Mouse (Mus musculus) layer of hippocampus, adult 18-20 months (tissue): ENCODE data around the gene Tmem178b. TPM values are rescaled to one million over a fixed set of nuclear protein-coding genes. Genes with fewer than 3 reads are reported as not detected.

Experiments used
- DNase-seq, 2 experiments: peaks; one replicate each; pipeline ENCODE4 v3.0.0; 2022; ENCODE audit warnings: low spot score in 2 of 2
- total RNA-seq, 2 experiments: library from RNA; stranded (reverse); gene quantifications; 2 replicates each; pipeline ENCODE4 v1.2.3; 2021

Tmem178b gene
- total RNA-seq, 2 experiments from 2014 or later = 161 to 168 TPM

DNA sequence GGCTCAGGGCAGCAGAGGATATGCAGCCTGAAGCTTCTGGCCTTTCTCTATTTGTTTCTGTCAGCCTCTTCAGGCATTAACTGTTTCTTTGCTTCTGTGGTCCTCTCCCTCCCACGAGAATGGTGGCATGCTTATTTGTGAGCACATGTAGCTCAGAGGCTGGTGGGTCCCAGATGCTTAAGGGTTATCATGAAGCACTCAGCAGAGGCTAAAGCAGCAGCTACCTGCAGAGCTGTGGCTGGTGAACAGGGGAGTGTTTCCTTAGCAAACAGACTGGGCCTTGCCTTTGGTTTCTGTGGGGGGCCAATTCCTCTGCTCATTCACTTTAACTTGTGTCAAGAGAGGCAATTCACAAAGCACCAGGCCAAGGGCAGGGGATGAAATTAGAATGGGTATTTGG lies 203.0 kb downstream of the Tmem178b start:
- DNase-seq = no peak

DNA sequence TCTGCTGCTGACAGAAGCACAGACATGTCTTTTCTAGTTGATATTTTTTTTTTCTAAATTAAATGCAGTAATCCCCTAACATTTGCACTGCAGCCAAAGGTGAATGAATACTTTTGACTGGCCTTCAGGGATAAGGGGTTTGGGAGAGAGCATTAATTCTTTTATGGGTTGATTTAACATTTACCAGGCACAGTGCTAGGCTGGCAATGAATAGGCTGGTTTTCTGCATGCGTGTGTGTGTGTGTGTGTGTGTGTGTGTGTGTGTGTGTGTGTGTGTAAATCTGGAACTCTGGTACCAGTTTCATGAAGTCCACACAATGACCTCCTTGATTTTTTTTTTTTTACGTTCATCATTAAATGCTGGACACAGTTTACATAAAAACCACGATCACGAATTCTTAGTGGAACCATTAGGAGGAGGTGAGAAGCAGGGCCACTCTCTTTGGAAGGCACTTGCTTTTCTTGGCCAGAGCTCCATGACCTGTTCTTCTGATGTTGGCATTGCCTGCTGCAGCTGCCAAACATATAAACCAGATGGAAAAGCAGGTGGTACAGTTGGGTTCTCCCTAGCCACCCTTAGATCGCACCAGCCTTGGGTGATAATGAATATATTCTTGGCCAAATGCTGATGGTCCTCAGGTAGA lies 203.7 kb downstream of the Tmem178b start:
- DNase-seq = no peak

GRCm38 (mm10) chr6:40078353-40078752 lies 205.3 kb downstream of the Tmem178b start:
- DNase-seq = no peak

- no peak for DNase-seq
Observed at GRCm38 (mm10) chr6:40083726-40084125, 210.7 kb downstream of the Tmem178b start.

DNA sequence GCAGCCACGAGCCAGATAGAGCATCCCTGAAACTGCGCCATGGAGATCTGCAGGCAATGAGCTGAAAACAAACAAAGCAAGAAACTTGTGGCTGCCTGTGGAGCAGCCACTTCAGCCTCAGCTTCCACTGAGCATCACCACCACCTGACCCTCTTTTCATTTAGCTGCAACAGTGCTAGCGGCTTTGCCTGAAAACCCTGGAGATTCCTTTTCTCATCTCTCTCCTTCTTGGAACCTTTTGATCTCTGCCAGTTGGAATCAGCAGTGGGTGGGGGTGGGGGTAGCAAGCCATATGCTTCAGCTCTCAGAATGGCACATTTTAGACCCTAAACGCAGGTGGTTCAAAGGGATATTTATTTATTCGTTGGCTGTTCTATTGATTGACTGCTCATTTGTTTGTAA lies 218.2 kb downstream of the Tmem178b start:
- DNase-seq = peak in 1 of 2 experiments; percentile 37

- peak in 1 of 2 experiments; percentile 51 for DNase-seq
Observed at GRCm38 (mm10) chr6:40098498-40098897, 225.4 kb downstream of the Tmem178b start.

GRCm38 (mm10) chr6:40101785-40102184 lies 228.7 kb downstream of the Tmem178b start:
- no peak for DNase-seq

GRCm38 (mm10) chr6:40102863-40103262 lies 229.8 kb downstream of the Tmem178b start:
- no peak for DNase-seq

GRCm38 (mm10) chr6:40110029-40110428 lies 237.0 kb downstream of the Tmem178b start:
- no peak for DNase-seq

DNA sequence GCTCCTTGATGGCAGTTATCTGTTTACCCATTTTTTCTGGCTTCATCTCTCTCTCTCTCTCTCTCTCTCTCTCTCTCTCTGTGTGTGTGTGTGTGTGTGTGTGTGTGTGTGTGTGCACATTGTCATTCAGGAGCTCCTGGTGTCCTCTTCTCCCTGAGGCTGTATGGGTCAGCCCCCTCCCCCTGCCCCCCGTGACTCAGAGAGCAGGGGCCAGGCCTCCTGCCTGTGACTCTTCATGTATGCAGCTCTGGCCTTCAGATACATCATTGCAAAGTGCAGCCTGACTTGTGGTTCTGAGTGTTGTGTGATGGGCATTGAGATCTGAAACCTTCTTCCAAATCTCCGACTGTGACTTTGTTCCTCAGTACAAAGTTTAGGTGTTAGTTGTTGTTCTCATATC lies 237.7 kb downstream of the Tmem178b start:
- no peak for DNase-seq

GRCm38 (mm10) chr6:40112488-40112887 lies 239.4 kb downstream of the Tmem178b start:
- DNase-seq = peak; percentile 58 to 77

- no peak for DNase-seq
Observed at GRCm38 (mm10) chr6:40116225-40116624, 243.2 kb downstream of the Tmem178b start.

- no peak for DNase-seq
Observed at GRCm38 (mm10) chr6:40120176-40120575, 247.1 kb downstream of the Tmem178b start.

DNA sequence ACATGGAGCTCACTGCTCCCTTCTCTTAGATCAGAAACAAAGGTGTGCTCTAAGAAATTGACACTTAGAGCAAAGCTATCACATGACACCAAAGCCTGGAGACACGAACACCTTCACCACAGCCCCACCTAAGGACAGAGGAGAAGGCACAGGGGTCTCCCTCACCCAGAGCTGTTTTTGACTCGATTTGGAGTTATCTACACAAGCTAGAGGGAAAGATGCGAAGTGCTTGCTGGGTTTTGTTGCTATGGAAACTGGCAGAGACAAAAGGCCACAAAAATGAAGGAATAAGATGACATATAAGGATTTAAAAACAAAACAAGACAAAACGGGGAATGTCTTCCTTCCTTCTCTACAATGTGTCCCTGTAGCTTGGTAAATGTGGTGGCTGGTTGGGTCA lies 248.4 kb downstream of the Tmem178b start:
- no peak for DNase-seq

DNA sequence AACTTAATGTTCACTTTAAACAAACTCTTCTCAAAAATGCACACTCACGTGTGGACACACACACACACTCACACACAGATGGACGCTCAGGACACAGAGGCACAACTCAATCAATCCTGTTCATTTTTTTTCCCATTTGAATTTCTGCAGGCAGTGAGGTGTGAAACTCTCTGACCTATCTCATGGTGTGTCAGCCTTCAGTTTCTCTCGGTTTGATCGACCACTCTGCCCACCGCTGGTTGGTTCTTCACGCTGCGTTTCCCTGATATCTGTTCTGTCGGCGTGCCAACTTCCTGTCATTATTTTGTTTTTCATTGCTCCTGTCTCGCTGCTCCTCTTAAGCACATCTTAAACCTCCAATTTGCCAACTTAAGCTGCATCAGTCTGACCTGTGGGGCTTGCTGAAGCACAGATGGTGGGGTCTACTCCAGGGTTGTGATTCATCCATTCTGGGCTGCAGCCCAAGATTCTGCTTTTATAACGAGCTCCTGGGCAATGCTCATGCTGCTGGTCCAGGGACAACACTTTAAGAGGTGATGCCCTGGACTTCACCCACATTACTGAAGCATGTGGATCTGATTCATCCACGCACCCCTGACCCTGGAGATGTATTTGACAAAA lies 250.1 kb downstream of the Tmem178b start:
- peak in 1 of 2 experiments; percentile 39 for DNase-seq

GRCm38 (mm10) chr6:40123960-40124359 lies 250.9 kb downstream of the Tmem178b start:
- no peak for DNase-seq

DNA sequence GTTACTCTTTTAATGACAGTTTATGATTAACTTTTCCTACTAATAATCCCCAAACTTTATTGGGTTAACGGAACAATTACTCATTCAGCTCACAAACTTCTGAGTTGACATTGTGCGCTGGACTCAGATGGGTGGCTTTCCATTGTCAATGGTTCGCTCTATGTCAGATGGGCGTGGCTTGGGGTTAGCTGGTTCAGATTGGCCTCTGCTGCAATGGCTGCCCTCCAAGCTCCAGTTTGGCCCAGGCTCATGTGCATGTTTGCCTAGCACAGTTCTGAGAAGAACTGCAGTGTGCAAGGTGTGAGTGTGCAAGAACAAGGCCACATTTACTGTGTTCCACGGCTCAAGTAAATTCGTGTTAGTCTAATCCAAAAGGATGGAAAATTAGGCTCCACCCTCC lies 255.6 kb downstream of the Tmem178b start:
- DNase-seq = peak in 1 of 2 experiments; percentile 49

DNA sequence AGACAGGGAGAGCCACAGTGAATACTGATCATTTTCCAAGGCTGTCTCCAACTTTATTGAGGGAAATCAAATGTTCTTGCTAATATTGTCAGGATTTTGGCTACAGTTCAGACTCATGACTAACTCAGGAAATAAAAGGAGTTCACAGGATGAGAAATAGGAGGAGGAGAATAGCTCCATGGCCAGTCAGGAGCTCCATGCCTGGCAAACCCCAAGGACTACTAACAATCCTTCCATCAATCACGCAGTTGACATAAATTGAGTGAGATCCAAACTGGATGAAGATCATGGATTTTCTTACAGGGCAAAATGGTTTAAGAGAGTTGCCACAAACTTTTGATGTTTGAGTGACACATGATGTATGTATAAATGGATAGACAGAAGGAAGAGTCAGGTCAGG lies 258.9 kb downstream of the Tmem178b start:
- no peak for DNase-seq

DNA sequence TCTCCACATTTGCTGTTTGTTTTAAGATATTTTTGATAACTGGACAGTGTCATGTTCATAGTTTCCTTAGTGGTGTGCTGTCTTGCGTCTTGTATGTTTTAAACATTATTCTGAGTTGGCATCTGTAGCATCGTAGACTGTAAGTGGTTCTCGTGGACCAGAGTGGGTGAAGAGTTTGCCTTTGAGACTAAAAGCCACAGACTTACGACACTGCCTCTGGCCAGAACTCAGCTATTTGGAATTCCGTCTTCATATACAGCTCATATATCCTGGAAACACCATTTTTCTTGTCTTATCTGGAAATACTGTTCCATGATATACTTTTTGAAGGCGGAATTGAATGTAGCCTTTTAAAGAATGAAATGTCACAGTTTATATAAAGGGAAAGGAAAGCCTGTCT lies 260.4 kb downstream of the Tmem178b start:
- no peak for DNase-seq

DNA sequence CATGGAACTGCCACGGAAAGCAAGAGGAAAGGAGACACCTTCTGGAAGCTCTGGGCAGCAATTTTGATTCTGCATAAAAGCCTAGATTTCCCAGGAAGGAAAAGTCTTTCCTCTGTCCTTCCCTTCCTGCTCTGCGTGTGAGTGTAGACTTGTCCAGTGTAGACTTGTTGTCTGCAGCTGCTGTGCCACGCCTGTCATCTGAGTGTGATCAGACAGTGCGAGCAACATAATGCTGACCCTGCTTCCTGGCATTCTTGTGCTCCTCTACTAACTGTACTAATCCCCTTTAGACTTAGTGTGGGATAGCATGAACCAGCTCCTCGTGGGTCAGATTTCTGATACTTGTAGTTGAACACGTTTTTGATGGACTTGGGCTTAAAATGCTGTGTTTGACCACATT lies 262.6 kb downstream of the Tmem178b start:
- no peak for DNase-seq

GRCm38 (mm10) chr6:40137346-40137745 lies 264.3 kb downstream of the Tmem178b start:
- DNase-seq = no peak

- no peak for DNase-seq
Observed at GRCm38 (mm10) chr6:40137831-40138520, 264.9 kb downstream of the Tmem178b start.
